Mouse (Mus musculus) activated CD4-positive, CD25-positive, alpha-beta regulatory T cell, adult 4 months (primary cell): ENCODE data around the gene Ccdc189. TPM values are rescaled to one million over a fixed set of nuclear protein-coding genes. Genes with fewer than 3 reads are reported as not detected.
"Not testable (repeated sequence)": the region's sequence is repeated elsewhere in the genome, so short reads cannot be mapped to it uniquely, and the experiment has no call there.

ENCODE experiments used
- ATAC-seq: one replicate; pipeline ENCODE4 v1.8.0; 2017
- polyA plus RNA-seq, 2 experiments: library from polyadenylated mRNA; unstranded; fragments of 100-300 nt; shearing (Covaris generic); gene quantifications; one replicate each; pipeline ENCODE4 v1.2.1; 2017

The Ccdc189 gene
- 1 to 10 TPM in 1 of 2 experiments, under 1 TPM in 1; 0.57 to 1.4 TPM for polyA plus RNA-seq

DNA sequence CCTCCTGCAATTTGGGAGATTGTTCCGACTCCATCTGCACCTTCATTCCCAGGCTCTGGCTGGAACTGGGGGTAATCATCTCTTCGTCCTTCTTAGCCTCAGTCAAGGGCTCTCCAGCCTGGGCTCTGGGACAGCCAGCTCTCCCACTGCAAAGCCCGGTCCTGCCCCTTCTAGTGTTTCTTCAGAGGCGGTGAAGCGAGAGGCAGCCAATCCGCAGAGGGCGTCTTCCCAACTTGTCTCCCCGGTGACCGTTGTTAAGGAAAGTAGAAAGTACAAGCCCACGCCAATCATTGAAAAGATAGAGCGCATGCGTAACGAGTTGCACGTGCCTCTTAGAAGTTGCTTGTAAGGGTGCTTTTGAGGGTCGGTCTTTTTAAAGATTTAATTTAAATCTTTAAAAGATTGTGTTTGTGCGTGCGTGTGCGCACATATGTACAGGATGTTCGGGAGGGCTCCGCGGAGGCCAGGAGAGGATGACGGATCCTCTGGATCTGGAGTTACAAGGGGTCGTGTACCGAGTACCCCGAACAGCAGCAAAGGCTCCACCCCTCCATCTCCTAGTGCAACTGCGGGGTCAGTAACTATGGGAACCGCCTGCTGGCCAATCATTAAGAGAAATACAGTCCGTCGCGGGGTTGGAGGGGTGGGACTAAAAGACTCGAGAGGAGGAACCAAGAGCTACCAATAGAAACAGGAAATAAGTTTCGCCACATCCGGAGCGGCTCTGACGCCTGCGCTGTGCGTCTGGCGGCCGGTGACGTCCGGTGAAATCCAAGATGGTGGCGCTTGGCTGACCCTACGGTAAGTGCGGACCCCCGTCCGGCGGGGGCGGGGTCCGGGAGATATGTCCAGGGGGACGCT is at the start of gene Ccdc189, which contains the start of gene Rnf40:
Gene Ccdc189, minus strand, starts transcription at position 585 of the 861 bp plus-strand sequence.
Gene Rnf40, plus strand, starts transcription at position 757 of the 861 bp plus-strand sequence.
- ATAC-seq: peak; percentile 96

DNA sequence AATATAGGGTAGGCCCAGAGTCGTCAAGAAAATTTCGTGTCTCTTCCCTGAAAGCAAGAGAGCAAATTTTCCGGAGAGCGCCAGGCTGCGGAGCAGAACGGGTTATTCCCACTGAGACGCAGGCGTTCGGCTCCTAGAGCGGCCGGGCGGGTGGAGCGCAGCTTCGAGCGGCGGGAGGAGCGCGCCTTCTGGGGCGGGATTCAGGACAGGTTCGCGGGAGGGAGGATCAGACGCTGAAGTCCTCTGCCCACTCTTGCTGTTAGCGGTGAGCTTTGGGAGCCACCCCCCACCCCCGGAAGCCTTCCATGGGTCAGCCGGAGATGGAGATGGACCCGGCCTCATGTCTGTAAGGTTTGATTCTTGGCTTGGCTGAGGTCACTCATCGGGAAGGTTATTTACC is 48.6 kb upstream of the Ccdc189 start:
- no peak for ATAC-seq

DNA sequence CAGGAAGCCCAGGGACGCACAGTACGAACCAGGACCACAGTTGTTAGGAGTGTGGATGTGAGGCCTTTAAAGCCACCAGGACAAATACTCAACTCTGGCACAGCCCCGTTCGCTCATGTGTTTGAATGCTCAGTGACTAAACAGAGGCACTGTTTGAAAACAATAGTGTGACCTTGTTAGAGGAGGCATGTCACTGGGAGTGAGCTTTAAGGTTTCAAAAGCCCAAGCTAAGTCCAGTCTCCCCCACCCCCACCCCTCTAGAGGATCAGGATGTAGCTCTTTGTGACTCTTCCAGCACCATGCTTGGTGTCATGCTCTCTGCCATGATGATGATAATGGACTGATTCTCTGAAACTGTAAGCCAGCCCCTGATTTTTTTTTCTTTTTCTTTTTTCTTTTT is 43.0 kb upstream of the Ccdc189 start:
- ATAC-seq: no peak

DNA sequence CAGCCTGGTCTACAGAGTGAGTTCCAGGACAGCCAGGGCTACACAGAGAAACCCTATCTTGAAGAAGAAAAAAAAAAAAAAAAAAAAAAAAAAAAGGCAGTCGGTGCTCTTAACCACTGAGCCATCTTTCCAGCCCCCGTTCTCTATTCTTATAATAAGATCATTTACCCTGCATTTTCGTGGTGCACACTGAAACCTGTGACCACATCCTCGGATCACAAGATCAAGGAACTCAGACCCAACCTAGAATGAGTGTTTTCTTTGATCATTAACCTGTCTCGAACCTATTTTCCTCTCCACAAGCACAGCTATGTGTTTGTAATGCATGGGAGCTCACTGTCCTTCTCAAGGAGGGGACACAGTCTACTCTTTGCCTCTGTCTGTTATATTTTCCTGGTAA is 40.3 kb upstream of the Ccdc189 start:
- ATAC-seq: peak; percentile 97

DNA sequence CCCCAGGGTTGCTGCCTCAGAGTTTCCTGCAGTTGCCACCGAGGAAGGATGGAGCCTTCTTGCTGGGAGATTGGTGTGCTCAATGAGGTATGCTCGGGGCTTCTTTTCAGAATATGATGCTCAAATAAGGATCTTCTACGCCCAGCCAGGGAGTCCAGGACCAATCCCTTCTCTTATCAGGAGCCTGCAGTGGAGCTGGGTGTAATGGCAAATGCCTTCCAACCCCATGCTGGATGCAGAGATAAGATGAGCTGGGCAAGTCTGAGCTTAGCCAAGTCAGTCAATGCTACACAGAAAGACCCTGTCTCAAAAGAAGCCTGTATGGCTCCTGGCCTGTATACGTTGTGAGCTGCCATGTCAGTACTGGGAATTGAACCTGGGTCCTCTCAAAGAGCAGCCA is 38.1 kb upstream of the Ccdc189 start:
- no peak for ATAC-seq

DNA sequence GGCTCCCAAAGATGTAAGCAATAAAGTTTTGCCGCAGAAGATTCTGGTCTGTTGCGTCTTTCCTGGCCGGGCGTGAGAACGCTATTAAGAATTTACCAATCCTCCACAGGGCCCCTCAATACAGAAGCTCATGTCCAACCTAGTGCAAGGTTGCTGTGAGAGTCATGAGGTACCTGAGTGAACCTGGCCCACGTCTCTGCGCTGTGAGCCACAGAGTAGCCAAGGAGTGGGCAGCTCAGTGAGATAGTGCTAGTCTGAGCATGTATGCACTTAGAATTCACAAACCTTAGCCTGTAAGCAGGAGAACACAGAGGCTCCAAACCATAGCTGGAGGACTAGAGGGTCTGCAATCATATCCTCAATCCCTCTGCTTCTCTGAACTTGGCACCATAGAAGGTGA is 37.6 kb upstream of the Ccdc189 start:
- ATAC-seq: no peak

DNA sequence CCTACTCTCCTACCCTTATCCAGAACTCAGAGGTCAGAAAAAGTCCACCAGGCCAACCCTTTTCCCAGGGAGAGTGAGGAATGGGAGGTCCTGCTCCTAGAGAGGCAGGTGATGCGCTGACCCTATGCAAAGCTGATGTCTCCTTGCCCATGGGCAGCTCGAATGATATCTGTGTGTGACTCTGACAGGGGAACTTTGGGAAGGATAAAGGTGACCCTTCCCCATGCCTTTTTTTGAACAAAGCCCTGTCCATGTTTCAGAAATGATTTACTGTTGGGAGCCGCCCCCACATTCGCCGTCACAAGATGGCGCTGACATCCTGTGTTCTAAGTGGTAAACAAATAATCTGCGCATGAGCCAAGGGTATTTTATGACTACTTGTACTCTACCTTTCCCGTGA is 30.0 kb upstream of the Ccdc189 start:
- ATAC-seq: not testable (repeated sequence)

DNA sequence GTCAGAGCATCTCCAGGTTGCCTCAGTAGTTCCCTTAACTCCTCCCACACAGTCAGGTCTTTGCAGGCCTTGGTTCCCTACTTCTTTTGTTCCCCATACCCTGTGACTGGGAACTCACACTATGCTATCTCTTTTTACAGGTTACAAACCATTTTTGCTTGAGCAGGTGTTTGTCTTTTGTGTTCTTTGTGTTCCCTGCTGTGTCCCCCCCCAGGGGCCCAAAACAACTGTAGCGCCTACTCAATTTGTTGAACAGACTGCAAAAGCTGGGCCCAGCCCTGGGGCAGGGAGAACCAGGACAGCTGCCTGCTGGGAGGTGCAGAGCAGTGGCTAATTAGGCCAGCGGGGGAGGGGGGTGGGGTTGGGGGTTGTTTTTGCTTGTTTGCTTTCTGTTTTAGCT is 29.6 kb upstream of the Ccdc189 start:
- ATAC-seq: no peak

DNA sequence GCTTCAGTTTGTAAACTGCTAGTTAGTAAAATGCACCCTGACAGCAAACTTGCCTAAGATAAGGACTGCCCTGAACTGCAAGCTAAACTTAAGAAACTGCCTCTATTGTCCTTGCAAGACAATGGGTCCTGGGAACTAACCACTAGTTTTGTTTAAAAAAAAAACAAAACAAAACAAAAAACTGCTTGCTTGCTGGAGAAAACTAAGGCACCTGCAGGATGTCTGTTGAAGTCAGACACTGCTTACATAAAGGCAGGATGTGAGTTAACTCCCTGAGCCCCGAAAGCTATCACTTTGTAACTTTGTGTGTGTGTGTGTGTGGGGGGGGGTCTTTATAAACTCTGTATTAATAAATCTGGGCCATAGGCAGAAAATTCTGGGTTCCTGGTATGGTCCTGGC is 28.5 kb upstream of the Ccdc189 start:
- no peak for ATAC-seq

DNA sequence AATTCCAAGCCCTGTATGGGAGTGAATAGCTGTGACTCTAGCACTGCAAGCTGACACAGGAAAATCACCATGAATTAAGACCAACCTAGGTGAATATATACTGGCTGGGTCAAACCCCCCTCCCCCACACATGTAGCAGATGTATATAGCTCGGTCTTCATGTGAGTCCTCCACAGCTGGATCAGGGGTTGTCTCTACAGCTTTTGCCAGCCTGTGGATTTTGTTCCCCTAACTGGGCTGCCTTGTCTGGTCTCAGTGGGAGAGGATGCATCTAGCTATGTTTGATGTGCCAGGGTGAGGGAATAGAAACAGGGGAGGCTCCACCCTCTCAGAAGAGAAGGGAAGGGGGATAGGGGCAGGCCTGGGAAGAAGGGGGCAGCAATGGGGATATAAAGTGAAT is 27.9 kb upstream of the Ccdc189 start:
- no peak for ATAC-seq

DNA sequence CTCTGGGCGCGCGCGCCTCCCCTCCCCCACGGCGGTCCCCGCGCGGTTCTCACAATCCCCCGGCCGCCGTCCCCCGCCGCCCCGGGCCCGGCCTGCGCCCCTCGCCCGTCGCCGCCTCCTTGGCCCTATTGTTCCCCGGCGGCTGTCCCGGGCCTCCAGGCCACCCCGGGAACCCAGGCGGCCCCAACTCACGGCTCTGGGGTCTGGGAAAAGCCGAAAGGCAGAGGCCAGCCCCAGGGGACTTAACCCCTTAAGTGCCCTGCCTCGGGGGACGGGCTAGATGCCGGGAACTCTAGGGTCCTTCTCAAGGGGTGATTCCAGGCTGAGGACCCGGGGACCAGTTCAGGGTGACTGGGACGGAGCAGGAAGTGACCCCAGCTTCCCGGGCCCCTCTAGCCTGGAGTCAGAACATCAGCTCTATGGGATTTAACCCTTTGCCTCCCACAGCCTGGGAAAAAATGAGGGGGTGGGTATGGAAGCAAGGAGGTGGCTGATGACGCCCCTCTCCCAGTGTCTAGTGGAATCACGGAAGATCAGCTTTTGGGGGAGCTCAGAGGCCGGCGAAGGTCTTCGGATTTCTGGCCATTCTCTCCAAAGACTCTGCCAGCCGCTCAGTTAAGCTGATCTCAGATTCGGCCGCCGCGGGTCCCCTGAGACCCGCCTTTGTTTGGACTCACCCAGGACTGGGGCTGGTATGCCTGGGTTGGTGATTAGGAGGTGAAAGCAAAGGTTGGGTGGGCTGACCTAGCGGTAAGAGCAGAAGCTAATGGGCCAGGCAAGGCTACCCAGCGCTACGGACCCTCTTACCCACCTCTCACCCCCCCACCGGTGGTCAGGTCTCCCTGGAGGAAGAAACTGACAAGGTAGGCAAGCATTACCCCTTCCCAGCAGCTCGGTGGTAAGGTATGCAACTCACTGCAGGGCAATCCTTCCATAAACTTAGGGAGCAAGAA is 26.8 kb upstream of the Ccdc189 start, which contains the start of gene Zfp629:
Gene Zfp629, minus strand, starts transcription at position 907 of the 953 bp plus-strand sequence.
- ATAC-seq: no peak

DNA sequence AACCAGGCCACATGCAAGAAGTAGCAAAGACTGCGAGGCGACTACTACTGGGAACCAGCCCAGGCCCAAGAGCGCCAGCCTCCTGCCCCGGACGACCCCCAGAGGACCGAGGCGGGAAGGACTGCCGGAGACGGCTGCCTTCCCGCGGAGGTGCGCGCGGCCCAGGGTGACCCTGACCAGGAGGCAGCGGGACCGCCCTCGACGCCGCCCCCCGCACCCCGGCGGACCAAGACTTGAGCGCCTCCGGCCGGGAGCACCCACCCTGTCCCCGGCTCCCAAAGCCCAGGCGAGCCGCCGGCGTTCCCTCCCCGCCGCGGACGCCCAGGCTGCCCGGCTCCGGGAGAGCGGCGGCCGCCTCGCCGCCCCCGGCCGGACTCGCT is 26.1 kb upstream of the Ccdc189 start:
- ATAC-seq: no peak

DNA sequence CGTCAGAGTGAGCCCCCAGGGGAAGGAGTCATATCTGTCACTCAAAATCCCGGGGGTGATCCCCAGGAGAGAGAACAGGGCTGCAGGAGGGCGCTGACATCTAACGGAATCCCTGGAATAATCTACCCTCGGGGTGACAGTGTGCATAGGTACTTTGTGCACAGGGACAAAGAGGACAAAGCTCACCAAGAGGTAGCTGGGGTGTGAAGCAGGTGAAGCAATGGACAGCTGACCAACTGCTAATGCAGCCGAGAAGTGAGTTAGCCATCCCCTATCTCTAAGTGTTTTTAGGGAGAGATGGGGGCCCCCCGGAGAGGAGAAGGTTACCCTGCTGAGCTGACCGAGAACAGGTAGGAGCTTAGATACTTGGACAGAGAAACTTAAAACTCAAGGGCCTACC is 25.7 kb upstream of the Ccdc189 start:
- no peak for ATAC-seq

DNA sequence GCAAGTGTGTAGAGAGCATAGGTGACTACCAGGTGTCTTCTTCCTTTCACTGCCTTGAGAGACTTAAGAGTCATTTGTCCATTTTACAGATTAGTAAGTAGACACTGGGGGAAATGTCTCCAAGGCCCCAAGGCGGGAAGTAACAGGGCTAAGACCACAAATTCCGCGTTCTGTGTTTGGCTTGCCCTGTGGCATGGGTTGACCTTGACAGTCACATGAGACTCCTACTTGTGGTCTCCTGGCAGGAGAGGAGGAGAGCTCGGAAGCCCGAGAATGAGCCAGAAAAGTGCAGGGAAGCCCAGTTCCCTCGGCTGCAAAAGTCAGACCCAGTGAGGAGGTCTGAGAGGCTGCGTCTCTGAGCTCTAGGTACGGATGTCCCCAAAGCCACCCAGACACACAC is 25.1 kb upstream of the Ccdc189 start:
- ATAC-seq: no peak

DNA sequence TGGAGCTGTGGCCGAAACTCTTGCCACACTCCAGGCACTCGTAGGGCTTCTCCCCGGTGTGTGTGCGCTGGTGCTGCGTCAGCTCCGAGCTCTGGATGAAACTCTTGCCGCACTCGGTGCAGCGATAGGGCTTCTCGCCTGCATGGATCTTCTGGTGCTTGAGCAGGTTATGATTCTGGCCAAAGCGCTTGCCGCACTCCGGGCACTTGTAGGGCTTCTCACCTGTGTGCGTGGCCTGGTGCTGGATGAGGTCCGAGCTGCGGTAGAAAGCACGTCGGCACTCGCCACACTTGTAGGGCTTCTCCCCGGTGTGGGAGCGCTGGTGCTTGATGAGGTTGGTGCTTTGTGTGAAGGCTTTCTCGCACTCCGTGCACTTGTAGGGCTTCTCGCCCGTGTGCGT is 23.2 kb upstream of the Ccdc189 start:
- ATAC-seq: no peak

DNA sequence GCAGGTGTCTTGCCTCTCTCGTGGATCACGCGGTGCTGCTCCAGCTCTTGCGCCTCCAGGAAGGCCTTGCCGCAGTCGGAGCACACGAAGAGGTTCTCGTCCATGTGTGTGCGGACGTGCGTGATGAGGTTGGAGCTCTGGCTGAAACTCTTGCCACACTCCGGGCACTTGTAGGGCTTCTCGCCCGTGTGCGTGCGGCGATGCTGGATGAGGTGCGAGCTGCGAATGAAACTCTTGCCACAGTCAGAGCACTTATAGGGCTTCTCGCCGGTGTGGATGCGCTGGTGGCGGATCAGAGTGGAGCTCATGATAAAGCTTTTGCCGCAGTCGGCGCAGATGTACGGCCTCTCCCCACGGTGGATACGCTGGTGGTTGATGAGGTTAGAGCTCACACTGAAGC is 22.6 kb upstream of the Ccdc189 start:
- no peak for ATAC-seq

DNA sequence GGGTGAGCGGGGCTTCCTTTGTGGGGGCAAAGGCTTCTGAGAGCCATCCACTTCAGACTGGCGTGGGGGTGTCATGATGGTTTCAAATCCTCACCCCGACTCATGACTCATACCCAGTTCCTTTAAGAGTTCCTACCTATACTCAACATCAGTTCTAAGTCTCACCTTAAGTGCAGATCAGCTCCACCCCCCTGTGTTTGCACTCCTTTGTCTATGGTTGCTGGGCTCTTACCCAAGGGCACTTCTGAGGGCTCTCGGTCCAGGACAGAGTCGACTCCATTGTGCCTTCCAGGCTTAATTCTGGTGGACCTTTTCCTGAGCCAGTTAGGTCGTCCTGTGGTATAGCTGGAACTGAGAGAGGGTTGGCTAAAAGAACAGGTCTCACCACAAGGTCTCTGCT is 18.8 kb upstream of the Ccdc189 start:
- ATAC-seq: no peak

DNA sequence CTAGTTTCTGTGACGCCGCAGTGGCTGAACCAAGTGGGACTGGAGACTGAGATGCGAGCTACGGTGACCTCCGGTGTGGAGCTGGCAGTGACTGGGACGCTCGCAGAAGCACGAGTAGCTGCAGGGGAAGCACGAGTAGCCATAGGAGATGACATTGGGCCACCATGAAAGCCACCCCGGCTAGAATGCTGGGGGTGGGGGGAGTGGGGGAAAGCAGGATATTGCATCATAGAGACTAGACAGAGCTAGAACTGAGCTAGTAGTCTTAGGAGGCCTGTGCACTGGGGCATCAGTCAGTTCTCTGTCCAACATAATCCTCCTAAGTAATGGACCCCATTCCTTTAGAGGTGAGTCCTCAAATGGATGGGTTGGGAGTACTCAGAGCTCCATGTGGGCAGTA is 15.9 kb upstream of the Ccdc189 start:
- no peak for ATAC-seq

DNA sequence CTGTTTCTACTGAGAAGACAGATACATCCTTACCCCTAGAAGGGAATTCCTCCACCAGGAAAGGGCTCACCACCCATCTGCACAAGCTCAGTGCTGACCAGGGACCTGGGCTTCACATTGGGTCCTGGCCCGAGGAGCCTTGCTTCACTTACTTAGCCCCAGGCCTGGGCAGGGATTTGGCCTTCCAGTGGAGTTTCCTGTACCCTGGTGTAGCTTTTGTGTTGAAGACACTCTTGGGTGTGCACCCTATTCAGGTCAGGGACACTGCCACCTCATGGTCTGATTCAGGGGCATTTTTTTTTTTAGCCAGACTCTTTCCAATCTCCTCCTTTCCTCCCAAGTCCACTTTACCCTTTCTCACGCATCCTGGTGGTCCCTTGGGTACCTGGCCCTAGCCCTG is 14.5 kb upstream of the Ccdc189 start:
- ATAC-seq: no peak

DNA sequence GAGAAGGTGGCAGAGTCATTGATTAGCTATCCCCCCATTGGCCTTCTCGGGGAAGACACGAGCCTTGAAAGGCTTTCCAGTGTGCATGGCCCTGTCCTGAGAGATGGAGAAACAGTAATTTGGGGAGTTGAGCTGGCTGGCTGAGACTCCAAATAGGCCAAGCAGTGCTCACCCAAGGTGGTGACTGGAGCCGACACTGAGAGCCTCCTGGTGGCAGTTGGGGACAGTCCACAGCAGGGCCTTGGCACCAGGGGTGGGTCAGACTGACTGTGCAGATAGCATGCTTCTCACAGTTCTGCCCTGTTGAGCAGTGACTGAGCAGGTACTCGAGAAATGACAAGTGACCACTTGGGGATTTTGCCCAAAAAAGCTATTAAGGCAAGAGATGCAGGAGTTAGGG is 13.3 kb upstream of the Ccdc189 start:
- ATAC-seq: no peak

DNA sequence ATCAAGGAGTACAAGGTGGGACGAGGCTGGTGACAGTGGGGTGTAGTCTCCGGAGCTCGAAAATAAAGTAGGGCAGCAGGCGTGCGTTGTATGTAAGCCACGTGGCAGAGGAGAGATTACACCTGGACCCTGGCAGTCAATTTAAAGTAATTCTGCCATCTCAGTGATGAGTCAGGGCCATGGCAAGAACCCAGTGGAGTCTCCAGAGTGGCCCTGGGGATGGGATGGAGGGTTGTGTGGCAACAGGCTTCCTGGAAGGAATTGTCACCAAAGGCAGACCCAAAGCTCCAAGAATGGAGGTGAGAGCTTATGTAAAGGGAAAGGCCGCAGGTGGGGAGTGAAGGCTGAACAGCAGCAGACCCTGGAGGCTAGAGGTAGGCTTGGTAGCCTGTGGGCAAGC is 12.2 kb upstream of the Ccdc189 start:
- no peak for ATAC-seq

DNA sequence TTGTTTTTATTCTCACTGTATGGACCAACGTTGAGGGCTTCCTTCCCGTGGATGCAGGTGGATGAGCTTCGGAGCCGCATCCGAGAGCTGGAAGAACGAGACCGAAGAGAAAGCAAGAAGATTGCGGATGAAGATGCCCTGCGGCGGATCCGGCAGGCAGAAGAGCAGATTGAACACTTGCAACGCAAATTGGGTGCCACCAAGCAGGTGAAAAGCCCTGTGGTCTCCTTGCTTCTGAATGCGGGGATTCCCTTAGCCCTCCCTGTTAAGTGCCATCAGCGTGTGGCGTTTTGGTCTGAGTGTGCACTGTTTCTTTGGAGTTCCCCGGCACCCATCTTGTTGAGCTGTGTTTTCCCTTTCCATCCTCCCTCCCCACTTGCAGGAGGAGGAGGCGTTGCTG is 8.4 kb upstream of the Ccdc189 start:
- ATAC-seq: no peak

DNA sequence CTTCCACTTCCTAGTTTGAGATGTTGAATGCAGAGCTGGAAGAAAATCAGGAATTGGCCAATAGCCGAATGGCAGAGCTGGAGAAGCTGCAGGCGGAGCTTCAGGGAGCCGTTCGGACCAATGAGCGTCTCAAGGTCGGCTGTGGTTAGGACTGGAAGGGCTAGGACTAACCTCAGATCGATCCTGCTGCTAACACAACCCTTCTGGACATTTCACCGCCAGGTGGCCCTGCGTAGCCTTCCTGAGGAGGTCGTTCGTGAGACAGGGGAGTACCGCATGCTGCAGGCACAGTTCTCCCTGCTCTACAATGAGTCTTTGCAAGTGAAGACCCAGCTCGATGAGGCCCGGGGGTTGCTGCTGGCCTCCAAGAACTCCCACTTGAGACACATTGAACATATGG is 4.2 kb upstream of the Ccdc189 start:
- ATAC-seq: no peak

DNA sequence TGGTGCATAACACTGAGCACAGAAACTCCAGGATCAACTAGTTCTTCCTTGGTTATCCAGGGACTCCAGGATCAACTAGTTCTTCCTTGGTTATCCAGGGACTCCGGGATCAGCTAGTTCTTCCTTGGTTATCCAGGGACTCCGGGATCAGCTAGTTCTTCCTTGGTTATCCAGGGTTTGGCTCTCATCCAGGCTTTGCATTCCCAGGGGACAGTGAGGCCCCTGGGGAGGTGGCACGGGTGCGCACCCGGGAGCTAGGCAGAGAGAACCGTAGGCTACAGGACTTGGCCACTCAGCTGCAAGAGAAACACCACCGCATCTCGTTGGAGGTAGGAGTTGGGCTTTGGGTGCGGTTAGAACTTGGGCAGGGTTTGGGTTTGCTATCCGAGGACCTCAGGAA is 2.7 kb upstream of the Ccdc189 start:
- no peak for ATAC-seq
